Mouse (Mus musculus) liver, embryonic 14.5 days (tissue): Measurements from ENCODE around the gene Mlip. TPM values are rescaled to one million over a fixed set of nuclear protein-coding genes. Genes with fewer than 3 reads are reported as not detected.

Experiments used
- ATAC-seq: fragments of 200-750 bp; cut with Nextera tagmentation; 2 replicates; pipeline ENCODE4 v1.8.0; 2017; ENCODE audit warnings: moderate number of reproducible peaks, mild to moderate bottlenecking, moderate library complexity; ENCODE audit not compliant: insufficient read depth
- DNase-seq, 3 experiments: peaks; one replicate each; pipeline ENCODE4 v3.0.0-alpha.2; 2012 to 2013; ENCODE audit warnings: low read depth in 3 of 3, low spot score in 3 of 3
- H3K27ac ChIP-seq: fragments of 300-500 bp; sonication (generic); 2 replicates; pipeline ENCODE4 v1.5.1; 2014; ENCODE audit warnings: moderate library complexity, mild to moderate bottlenecking, control low read depth, inconsistent platforms
- H3K27me3 ChIP-seq: fragments of 300-500 bp; sonication (generic); 2 replicates; pipeline ENCODE4 v1.6.1; 2014; ENCODE audit warnings: mild to moderate bottlenecking, low read length, moderate library complexity; ENCODE audit not compliant: control insufficient read depth, insufficient read depth
- H3K36me3 ChIP-seq: fragments of 300-500 bp; sonication (generic); replicated peaks from 2 replicates; pipeline ENCODE4 v1.6.1; 2014; ENCODE audit warnings: low read depth; ENCODE audit not compliant: control insufficient read depth, insufficient read depth
- H3K4me1 ChIP-seq, 2 experiments: fragments of 200-500 bp in 1 of 2; fragments of 300-500 bp in 1 of 2; sonication (generic) in 1 of 2; replicated peaks; 2 replicates each; pipeline ENCODE4 v1.6.1; 2012 to 2014; ENCODE audit warnings: antibody characterized with exemption in 1 of 2, inconsistent platforms in 1 of 2, low read length in 1 of 2; ENCODE audit not compliant: control insufficient read depth in 2 of 2, insufficient read depth in 2 of 2
- H3K4me2 ChIP-seq: fragments of 300-500 bp; sonication (generic); 2 replicates; pipeline ENCODE4 v1.6.1; 2014; ENCODE audit warnings: low read depth, mild to moderate bottlenecking, control low read depth, moderate library complexity
- H3K4me3 ChIP-seq, 2 experiments: fragments of 200-500 bp in 1 of 2; fragments of 300-500 bp in 1 of 2; sonication (generic) in 1 of 2; 2 replicates each; pipeline ENCODE4 v1.5.1; 2012 to 2014; ENCODE audit warnings: low read depth in 2 of 2, low read length in 2 of 2, mild to moderate bottlenecking in 2 of 2, control low read depth in 1 of 2, inconsistent platforms in 1 of 2, moderate library complexity in 1 of 2; ENCODE audit not compliant: insufficient read depth in 1 of 2
- H3K9ac ChIP-seq: fragments of 300-500 bp; sonication (generic); replicated peaks from 2 replicates; pipeline ENCODE4 v1.6.1; 2014; ENCODE audit warnings: mild to moderate bottlenecking, control low read depth, moderate library complexity
- H3K9me3 ChIP-seq: fragments of 300-500 bp; sonication (generic); 2 replicates; pipeline ENCODE4 v1.6.1; 2016; ENCODE audit warnings: low read length, mixed read lengths; ENCODE audit not compliant: control insufficient read depth
- CTCF ChIP-seq: IDR thresholded peaks from 2 replicates; pipeline ENCODE4 v1.5.1; 2016; ENCODE audit warnings: antibody characterized with exemption, low read depth, control low read depth
- EP300 ChIP-seq: IDR thresholded peaks from 2 replicates; pipeline ENCODE4 v1.6.1; 2016; ENCODE audit warnings: antibody characterized with exemption, low read depth
- WGBS: fragments of 180-500 bp; shearing (Covaris S2); extraction: QIAGEN DNeasy Blood & Tissue Kit; methylation state at CpG from one replicate; pipeline ENCODE4 v1.1.7; 2014; ENCODE audit not compliant: insufficient replicate concordance; 5-methylcytosine and 5-hydroxymethylcytosine counted together
- polyA plus RNA-seq, 2 experiments: library from polyadenylated mRNA; depleted of rRNA in 1 of 2; stranded (reverse) in 1 of 2; unstranded in 1 of 2; fragments of >200 nt; fragmentation: Nextera tagmentation in 1 of 2; extraction: Ambion mirVana in 1 of 2; gene quantifications; 2 replicates each; pipeline versions ENCODE4 v1.2.1 to v1.2.3; 2012 to 2014

Gene Mlip
- polyA plus RNA-seq, 2 experiments = not detected

DNA sequence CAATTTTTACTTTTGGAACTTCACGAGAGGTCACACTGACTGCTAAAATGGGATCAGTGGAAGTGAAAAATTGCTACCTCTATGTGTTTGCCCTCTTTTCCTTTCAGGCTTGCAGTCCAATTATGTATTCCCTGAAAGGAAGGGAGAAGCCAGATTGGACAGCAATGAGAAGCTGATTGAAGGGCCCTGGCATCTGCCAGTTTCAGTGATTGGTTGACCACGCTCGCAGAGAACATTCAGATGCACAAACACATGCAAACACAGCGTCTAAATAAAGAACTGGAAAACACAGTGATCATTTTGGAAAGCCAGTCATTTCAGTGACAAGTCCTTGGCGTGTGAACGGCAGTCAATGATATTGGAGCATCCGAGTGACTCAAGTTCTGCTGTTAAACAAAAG, 100.6 kb downstream of the Mlip start:
- TF ChIP-seq CTCF (no peak), EP300 (no peak)
- DNase-seq (no peak), ATAC-seq (no peak)
- Histone ChIP-seq H3K36me3 (no peaks in the 10 kb centered on the region), H3K27ac (no peak overlapping the region), H3K4me3 (no peak overlapping the region), H3K4me1 (no peaks in the 10 kb centered on the region), H3K9me3 (no peaks in the 10 kb centered on the region), H3K27me3 (no peaks in the 10 kb centered on the region), H3K9ac (no peak overlapping the region), H3K4me2 (no peak overlapping the region)
- WGBS = 69% methylated on average over 7 of the region's 7 CpGs

DNA sequence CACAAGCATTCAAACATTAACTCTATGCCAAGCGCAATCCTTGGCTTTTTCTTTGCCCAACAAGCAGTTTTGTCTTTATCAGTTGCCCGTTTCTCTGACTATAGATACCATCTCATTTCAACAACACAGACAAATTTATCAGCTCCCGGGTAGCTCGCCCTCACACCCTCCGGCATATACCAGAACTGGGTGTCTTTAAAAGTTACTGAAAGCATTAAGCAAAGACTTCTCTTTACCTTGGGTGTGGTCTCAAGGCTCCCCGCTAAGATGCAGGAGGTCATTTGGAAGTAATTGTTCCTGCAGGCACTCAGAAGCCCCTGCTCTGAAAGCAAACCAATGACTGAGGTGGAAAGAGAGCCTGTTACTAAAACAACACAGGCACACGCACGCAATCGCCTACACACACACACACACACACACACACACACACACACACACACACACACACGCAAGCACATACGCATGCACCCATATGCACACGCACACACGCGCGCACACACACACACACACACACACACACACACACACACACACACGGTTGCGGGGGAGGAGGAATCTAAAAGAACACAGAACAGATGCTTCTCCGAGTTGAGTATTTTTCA, 101.2 kb downstream of the Mlip start:
- WGBS = 69% methylated on average over 18 of the region's 18 CpGs
- H3K4me3 ChIP-seq = no peak overlapping the region
- no peaks in the 10 kb centered on the region for H3K36me3 ChIP-seq
- H3K27me3 ChIP-seq = no peaks in the 10 kb centered on the region
- ATAC-seq = no peak
- H3K27ac ChIP-seq = no peak overlapping the region
- no peaks in the 10 kb centered on the region for H3K4me1 ChIP-seq
- no peaks in the 10 kb centered on the region for H3K9me3 ChIP-seq
- no peak for DNase-seq
- H3K9ac ChIP-seq = no peak overlapping the region
- TF ChIP-seq CTCF = no peak
- no peak for TF ChIP-seq EP300
- no peak overlapping the region for H3K4me2 ChIP-seq

DNA sequence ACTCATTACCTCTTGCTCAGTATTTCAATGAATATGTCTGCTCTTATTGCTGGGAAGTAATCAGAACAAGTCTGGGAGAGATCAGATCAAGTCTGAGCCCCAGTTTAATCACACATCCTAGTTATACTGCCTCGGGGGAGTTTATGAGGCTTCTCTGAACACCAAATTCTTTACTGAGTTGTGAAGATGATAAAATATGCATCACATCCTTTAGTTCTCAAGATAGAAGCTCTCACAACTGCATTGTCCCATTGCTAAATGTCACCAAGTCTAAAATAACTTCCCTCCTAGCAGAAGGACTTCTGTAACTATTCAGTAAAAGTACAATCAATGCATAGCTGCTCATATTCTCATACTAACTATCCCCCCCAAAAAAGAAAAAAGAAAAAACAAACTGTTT, 154.5 kb downstream of the Mlip start:
- H3K9me3 ChIP-seq = no peaks in the 10 kb centered on the region
- TF ChIP-seq EP300 (no peak), CTCF (no peak)
- no peak overlapping the region for H3K9ac ChIP-seq
- no peak overlapping the region for H3K4me3 ChIP-seq
- no peak for DNase-seq
- 52% methylated on average over 1 of the region's 1 CpGs for WGBS
- H3K27ac ChIP-seq = no peak overlapping the region
- ATAC-seq = no peak
- H3K36me3 ChIP-seq = no peaks in the 10 kb centered on the region
- H3K4me2 ChIP-seq = no peak overlapping the region
- H3K27me3 ChIP-seq = no peaks in the 10 kb centered on the region
- H3K4me1 ChIP-seq = no peaks in the 10 kb centered on the region

DNA sequence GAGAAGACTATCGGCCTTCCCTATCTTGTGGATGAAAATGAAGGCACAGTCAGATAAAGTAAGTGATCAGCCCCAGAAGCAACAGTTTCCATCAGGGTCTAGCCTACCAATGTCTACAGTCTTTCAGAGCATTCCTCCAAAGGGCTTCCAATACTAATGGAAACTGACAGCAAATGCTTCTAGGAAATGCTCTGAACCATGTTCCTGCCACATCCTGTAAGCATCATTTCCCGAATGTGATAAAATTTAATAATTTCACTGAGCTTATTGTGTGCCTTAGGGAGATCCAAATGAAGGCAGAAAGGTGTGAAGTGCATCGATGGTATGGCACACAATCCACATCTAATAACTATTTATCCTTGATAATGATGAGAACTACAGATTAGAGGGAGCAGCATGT, 173.3 kb downstream of the Mlip start:
- no peak for TF ChIP-seq EP300
- no peak for TF ChIP-seq CTCF
- Histone ChIP-seq H3K36me3 (no peaks in the 10 kb centered on the region), H3K27ac (no peak overlapping the region), H3K4me3 (no peak overlapping the region), H3K27me3 (no peaks in the 10 kb centered on the region), H3K9ac (no peak overlapping the region), H3K9me3 (no peaks in the 10 kb centered on the region), H3K4me2 (no peak overlapping the region), H3K4me1 (no peaks in the 10 kb centered on the region)
- DNase-seq (no peak), ATAC-seq (no peak)
- WGBS = 52% methylated on average over 3 of the region's 3 CpGs

DNA sequence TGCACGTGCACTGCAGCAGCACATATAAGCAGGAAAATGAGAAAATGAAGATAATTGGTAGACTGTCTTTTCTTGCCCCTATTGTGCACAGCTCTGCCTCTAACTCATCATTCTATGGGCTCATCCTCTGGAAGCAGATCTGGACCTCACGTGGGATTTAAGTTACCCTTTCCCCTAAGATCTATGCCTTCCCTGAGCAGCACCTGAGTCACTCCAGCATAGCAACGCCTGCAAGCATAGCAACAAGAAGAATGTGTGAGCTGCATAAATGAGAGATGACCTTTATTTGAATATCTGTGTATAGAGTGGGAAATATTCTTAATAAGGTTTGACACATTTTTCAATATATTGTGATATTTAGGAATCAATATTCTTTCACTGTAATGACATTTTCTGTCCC, 176.9 kb downstream of the Mlip start:
- WGBS = 37% methylated on average over 3 of the region's 3 CpGs
- ATAC-seq = no peak
- Histone ChIP-seq H3K36me3 (no peaks in the 10 kb centered on the region), H3K9ac (no peak overlapping the region), H3K9me3 (no peaks in the 10 kb centered on the region), H3K4me2 (no peak overlapping the region), H3K27ac (no peak overlapping the region), H3K4me1 (no peaks in the 10 kb centered on the region), H3K27me3 (no peaks in the 10 kb centered on the region), H3K4me3 (no peak overlapping the region)
- DNase-seq = no peak
- TF ChIP-seq CTCF = no peak
- no peak for TF ChIP-seq EP300
